Mouse (Mus musculus) forebrain, embryonic 16.5 days (tissue): ENCODE results near the gene 2610507B11Rik. TPM values are rescaled to one million over a fixed set of nuclear protein-coding genes. Genes with fewer than 3 reads are reported as not detected.
A peak's percentile ranks its signal among the peaks of the same experiment; 100 is the strongest.
"Not testable (repeated sequence)": the region's sequence is repeated elsewhere in the genome, so short reads cannot be mapped to it uniquely, and the experiment has no call there.

Experiments
- ATAC-seq: fragments of 200-750 bp; cut with Nextera tagmentation; 2 replicates; pipeline ENCODE4 v1.8.0; 2017; ENCODE audit warnings: mild to moderate bottlenecking, moderate library complexity
- H3K27ac ChIP-seq: fragments of 300-500 bp; sonication (generic); 2 replicates; pipeline ENCODE4 v1.5.1; 2014; ENCODE audit warnings: low read length, control low read depth
- H3K27me3 ChIP-seq: fragments of 300-500 bp; sonication (generic); replicated peaks from 2 replicates; pipeline ENCODE4 v1.6.1; 2014; ENCODE audit warnings: low read length; ENCODE audit not compliant: control insufficient read depth, insufficient read depth
- H3K36me3 ChIP-seq: fragments of 300-500 bp; sonication (generic); 2 replicates; pipeline ENCODE4 v1.6.1; 2014; ENCODE audit not compliant: control insufficient read depth, insufficient read depth
- H3K4me1 ChIP-seq: fragments of 300-500 bp; sonication (generic); replicated peaks from 2 replicates; pipeline ENCODE4 v1.6.1; 2014; ENCODE audit warnings: low read length; ENCODE audit not compliant: control insufficient read depth, insufficient read depth
- H3K4me2 ChIP-seq: fragments of 300-500 bp; sonication (generic); 2 replicates; pipeline ENCODE4 v1.6.1; 2014; ENCODE audit warnings: mild to moderate bottlenecking, low read length, control low read depth
- H3K4me3 ChIP-seq: fragments of 300-500 bp; sonication (generic); replicated peaks from 2 replicates; pipeline ENCODE4 v1.5.1; 2014; ENCODE audit warnings: mild to moderate bottlenecking, low read length, control low read depth
- H3K9ac ChIP-seq: fragments of 300-500 bp; sonication (generic); replicated peaks from 2 replicates; pipeline ENCODE4 v1.6.1; 2014; ENCODE audit warnings: low read depth, low read length, control low read depth
- H3K9me3 ChIP-seq: fragments of 300-500 bp; sonication (generic); 2 replicates; pipeline ENCODE4 v1.6.1; 2016; ENCODE audit warnings: low read length; ENCODE audit not compliant: control insufficient read depth
- WGBS: fragments of 180-500 bp; shearing (Covaris S2); extraction: QIAGEN DNeasy Blood & Tissue Kit; methylation state at CpG from one replicate; pipeline ENCODE4 v1.1.7; 2014; 5-methylcytosine and 5-hydroxymethylcytosine counted together
- polyA plus RNA-seq: library from polyadenylated mRNA; unstranded; fragments of >200 nt; fragmentation: Nextera tagmentation; extraction: Ambion mirVana; gene quantifications from 2 replicates; pipeline ENCODE4 v1.2.1, GENCODE M21; 2015

The 2610507B11Rik gene
- polyA plus RNA-seq, 1 experiment from 2014 or later: 56.4 TPM

DNA sequence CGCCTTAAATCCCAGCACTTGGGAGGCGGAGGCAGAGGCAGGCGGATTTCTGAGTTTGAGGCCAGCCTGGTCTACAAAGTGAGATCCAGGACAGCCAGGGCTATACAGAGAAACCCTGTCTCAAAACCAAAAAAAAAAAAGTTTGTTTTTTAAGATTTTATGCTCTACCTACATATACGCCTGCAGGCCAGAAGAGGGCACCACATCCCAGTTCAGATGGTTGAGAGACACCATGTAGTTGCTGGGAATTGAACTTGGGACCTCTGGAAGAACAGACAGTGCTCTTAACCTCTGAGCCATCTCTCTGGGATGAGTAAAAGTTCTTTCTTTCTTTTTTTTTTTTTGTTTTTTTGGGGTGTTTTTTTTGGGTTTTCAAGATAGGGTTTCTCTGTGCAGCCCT lies 14.6 kb downstream of the 2610507B11Rik start:
- H3K4me1 ChIP-seq, H3K27ac ChIP-seq, H3K9ac ChIP-seq, H3K4me2 ChIP-seq, ATAC-seq, H3K9me3 ChIP-seq, H3K27me3 ChIP-seq, H3K4me3 ChIP-seq: not testable (repeated sequence)
- peaks cover 63% of the 10 kb centered on the region for H3K36me3 ChIP-seq
- 95% methylated on average over 4 of the region's 4 CpGs for WGBS

DNA sequence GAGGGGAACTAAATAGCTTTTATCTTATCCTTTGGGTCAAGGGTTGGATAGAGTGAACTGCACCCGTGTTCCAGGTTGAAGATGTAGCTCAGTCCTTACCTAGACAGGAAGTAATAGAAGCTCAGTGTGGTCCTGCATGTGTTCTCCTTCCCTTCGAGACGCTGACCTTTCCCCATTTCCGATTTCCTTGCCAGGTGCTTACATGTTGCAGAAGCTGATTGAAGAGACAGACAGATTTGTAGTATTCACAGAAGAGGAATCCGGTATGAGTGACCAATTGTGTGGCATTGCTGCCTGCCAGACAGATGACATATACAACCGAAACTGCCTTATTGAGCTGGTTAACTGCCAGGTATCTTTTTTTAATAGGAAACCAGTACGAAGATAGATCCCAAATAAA lies 17.3 kb downstream of the 2610507B11Rik start:
- ATAC-seq: no peak
- no peak overlapping the region for H3K9ac ChIP-seq
- 92% methylated on average over 7 of the region's 7 CpGs for WGBS
- no peaks in the 10 kb centered on the region for H3K27me3 ChIP-seq
- H3K4me3 ChIP-seq: no peak overlapping the region
- H3K9me3 ChIP-seq: no peaks in the 10 kb centered on the region
- H3K36me3 ChIP-seq: peaks cover 62% of the 10 kb centered on the region
- no peak overlapping the region for H3K4me2 ChIP-seq
- no peaks in the 10 kb centered on the region for H3K4me1 ChIP-seq
- H3K27ac ChIP-seq: no peak overlapping the region

DNA sequence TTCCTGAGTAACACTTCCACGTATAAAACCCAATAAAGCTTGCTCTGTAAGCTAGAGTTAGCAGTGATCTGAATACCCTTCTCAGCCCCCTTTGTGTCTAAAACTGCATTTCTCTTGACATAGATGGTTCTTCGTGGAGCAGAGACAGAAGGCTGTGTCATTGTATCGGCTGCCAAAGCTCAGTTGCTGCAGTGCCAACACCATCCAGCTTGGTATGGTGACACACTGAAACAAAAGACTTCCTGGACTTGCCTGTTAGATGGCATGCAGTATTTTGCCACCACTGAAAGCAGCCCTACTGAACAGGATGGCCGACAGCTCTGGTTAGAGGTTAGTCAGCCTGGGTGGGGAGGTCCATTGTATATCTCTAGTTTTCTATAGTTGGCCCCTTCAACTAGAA lies 18.0 kb downstream of the 2610507B11Rik start:
- Histone ChIP-seq H3K36me3 (peaks cover 63% of the 10 kb centered on the region), H3K4me2 (no peak overlapping the region), H3K4me1 (no peaks in the 10 kb centered on the region), H3K4me3 (no peak overlapping the region), H3K27ac (no peak overlapping the region), H3K9ac (no peak overlapping the region), H3K27me3 (no peaks in the 10 kb centered on the region), H3K9me3 (no peaks in the 10 kb centered on the region)
- WGBS: 80% methylated on average over 4 of the region's 4 CpGs
- ATAC-seq: no peak

GRCm38 (mm10) chr11:78289146-78289763 lies 27.7 kb downstream of the 2610507B11Rik start:
- no peak for ATAC-seq
- Histone ChIP-seq H3K9ac (no peak overlapping the region), H3K9me3 (no peaks in the 10 kb centered on the region), H3K36me3 (peaks cover 48% of the 10 kb centered on the region), H3K4me2 (no peak overlapping the region), H3K27ac (no peak overlapping the region), H3K4me3 (no peak overlapping the region), H3K4me1 (no peaks in the 10 kb centered on the region), H3K27me3 (no peaks in the 10 kb centered on the region)
- 91% methylated on average over 7 of the region's 7 CpGs for WGBS

- H3K4me2 ChIP-seq: no peak within 1 kb of the TSS
- no peak within 1 kb of the TSS for H3K27ac ChIP-seq
- no peaks in the 10 kb centered on the region for H3K4me1 ChIP-seq
- 97% methylated on average over 4 of the region's 4 CpGs for WGBS
- no peak within 1 kb of the TSS for H3K9ac ChIP-seq
- no peaks in the 10 kb centered on the region for H3K9me3 ChIP-seq
- peaks cover 34% of the 10 kb centered on the region for H3K36me3 ChIP-seq
- no peak within 1 kb of the TSS for H3K4me3 ChIP-seq
- no peak for ATAC-seq
- H3K27me3 ChIP-seq: no peaks in the 10 kb centered on the region
Observed at GRCm38 (mm10) chr11:78290654-78291053, 29.1 kb downstream of the 2610507B11Rik start, which contains the start of gene BC030499. BC030499 (plus strand) TSS chr11:78290841.

- Histone ChIP-seq H3K27me3 (no peaks in the 10 kb centered on the region), H3K9me3 (no peaks in the 10 kb centered on the region), H3K27ac (no peak overlapping the region), H3K4me2 (no peak overlapping the region), H3K4me1 (no peaks in the 10 kb centered on the region), H3K4me3 (no peak overlapping the region), H3K36me3 (peaks cover 10% of the 10 kb centered on the region), H3K9ac (no peak overlapping the region)
- ATAC-seq: no peak
- 96% methylated on average over 6 of the region's 6 CpGs for WGBS
Observed at GRCm38 (mm10) chr11:78294585-78294984, 33.0 kb downstream of the 2610507B11Rik start.

DNA sequence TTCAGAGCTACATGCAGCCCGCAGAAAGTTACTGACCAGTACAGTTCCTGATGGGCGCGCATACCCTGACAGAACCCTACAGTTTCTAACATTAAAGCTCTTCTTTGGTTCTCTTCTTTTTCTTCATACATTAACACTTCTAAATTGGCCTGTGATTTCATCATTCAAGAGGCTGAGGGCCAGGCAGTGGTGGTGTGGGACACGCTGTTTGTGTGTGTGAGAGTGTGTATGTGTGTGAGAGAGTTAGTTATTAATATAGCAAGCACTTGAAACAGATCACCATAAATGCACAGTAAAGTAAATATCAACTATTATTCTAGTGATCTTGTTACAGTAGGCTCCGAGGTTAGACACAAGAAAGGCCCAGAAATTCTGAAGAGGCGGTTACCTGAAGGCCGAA lies 39.4 kb downstream of the 2610507B11Rik start:
- Histone ChIP-seq H3K4me2 (peak overlapping the region; percentile 100), H3K36me3 (no peaks in the 10 kb centered on the region), H3K4me1 (peaks cover 11% of the 10 kb centered on the region), H3K27ac (0 out of 2 replicates have a peak overlapping the region, but pooled peaks have one; percentile 11), H3K9me3 (no peaks in the 10 kb centered on the region), H3K9ac (peak overlapping the region; percentile 47), H3K27me3 (no peaks in the 10 kb centered on the region), H3K4me3 (peak overlapping the region; percentile 76)
- 68% methylated on average over 7 of the region's 7 CpGs for WGBS
- peak; percentile 10; the same call in 1 of the 2 replicates for ATAC-seq

GRCm38 (mm10) chr11:78301357-78302084 lies 40.0 kb downstream of the 2610507B11Rik start, which contains the start of gene Spag5:
Spag5 (plus strand) TSS chr11:78301529.
- WGBS: under 1% methylated on average over 49 of the region's 49 CpGs
- ATAC-seq: peak; percentile 100
- Histone ChIP-seq H3K9ac (peak within 1 kb of the TSS; percentile 54), H3K36me3 (no peaks in the 10 kb centered on the region), H3K4me2 (peak within 1 kb of the TSS; percentile 100), H3K27me3 (no peaks in the 10 kb centered on the region), H3K9me3 (no peaks in the 10 kb centered on the region), H3K27ac (peak within 1 kb of the TSS; percentile 33; the same call in 1 of the 2 replicates), H3K4me3 (peak within 1 kb of the TSS; percentile 76), H3K4me1 (peaks cover 11% of the 10 kb centered on the region)

GRCm38 (mm10) chr11:78305272-78305671 lies 43.7 kb downstream of the 2610507B11Rik start:
- no peak overlapping the region for H3K4me3 ChIP-seq
- no peak for ATAC-seq
- H3K9ac ChIP-seq: no peak overlapping the region
- no peaks in the 10 kb centered on the region for H3K36me3 ChIP-seq
- no peaks in the 10 kb centered on the region for H3K9me3 ChIP-seq
- no peaks in the 10 kb centered on the region for H3K27me3 ChIP-seq
- no peak overlapping the region for H3K27ac ChIP-seq
- 94% methylated on average over 4 of the region's 4 CpGs for WGBS
- peaks cover 13% of the 10 kb centered on the region for H3K4me1 ChIP-seq
- H3K4me2 ChIP-seq: no peak overlapping the region
